Mouse (Mus musculus) stomach, postnatal 0 days (tissue): Measurements from ENCODE around the gene Iqschfp.

Source experiments
- CTCF ChIP-seq: IDR thresholded peaks from 2 replicates; pipeline ENCODE4 v1.5.1; 2016; ENCODE audit warnings: antibody characterized with exemption, low read depth, mild to moderate bottlenecking, moderate library complexity
- EP300 ChIP-seq: optimal IDR thresholded peaks from 2 replicates; pipeline ENCODE3; 2016; ENCODE audit warnings: antibody characterized with exemption

- TF ChIP-seq CTCF (no peak), EP300 (no peak)
Observed at GRCm38 (mm10) chr3:68517236-68517635, 625.2 kb downstream of the Iqschfp start.
